Mouse (Mus musculus): ENCODE results near the gene Tctex1d1. TPM values are rescaled to one million over a fixed set of nuclear protein-coding genes. Genes with fewer than 3 reads are reported as not detected.

The Tctex1d1 gene
- total RNA-seq, 2 experiments from 2014 or later = 1.0 to 1.4 TPM

DNA sequence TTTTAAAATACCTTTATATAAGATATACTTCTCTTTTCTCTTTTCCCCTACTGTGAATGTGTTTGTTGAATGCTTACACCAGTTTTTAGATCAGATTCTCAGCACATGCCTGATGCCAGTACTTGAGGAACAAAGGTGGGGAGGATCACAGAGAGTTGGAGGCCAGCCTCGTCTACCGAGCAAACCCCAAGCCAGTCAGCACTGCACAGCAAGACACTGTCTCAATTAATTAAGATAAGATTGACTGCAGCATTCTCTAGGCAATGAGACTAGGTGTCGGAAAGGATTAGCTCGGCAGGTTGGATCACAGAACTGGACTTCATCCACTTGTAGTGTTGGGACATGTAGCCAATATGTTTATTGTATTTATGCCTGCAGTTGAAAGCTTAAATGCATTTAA is 8.9 kb downstream of the Tctex1d1 start:
- DNase-seq = no peak
- intact Hi-C loops (cut with DNase I) = loop anchor here (5.0 to 10.0 kb wide), 3 partner anchors 127 to 360 kb away; partner anchors contain the start of genes Mier1 and Wdr78

GRCm38 (mm10) chr4:102987756-102988155 is 9.3 kb downstream of the Tctex1d1 start:
- intact Hi-C loops (cut with DNase I) = loop anchor here (5.0 to 10.0 kb wide), 3 partner anchors 127 to 360 kb away; partner anchors contain the start of genes Mier1 and Wdr78
- no peak for DNase-seq

DNA sequence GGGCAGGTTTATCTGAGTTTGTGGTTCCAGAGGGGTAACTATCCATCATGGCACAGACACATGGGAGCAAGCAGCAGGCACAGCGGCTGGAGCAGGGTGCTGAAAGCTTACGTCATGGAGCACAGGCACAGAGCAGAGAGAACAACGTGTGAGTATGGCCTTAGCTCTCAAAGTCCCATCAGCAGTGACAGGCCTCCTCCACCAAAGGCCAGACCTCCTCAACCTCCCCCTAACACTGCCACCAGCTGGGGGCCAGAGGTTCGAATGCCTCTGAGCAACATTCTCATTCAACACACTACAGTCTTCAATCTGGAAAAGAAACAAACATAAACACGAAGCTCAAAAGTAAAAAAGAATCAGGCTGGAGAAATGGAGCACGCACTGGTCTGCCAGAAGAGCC is 10.1 kb downstream of the Tctex1d1 start:
- intact Hi-C loops (cut with DNase I) = loop anchor here (5.0 to 10.0 kb wide), 3 partner anchors 126 to 359 kb away; partner anchors contain the start of genes Mier1 and Wdr78
- no peak for DNase-seq

DNA sequence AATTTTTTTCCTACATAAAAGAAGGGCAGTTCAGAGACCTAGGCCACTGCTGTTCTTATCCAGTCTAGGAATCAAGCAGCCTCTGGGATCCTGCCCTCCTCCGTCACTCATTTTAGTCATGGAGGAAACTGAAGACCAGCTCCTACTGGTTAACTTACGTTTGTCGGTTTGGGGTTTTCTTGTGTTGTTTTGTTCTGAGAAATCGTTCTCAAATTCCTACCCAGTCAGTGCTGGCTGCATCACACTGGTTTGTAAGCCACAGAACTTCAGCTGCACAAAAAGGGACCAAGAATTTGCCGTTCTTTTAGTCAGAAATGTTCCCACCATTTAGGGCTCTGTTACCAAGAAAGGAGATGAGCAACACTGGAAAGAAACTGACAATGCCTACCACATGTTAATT is 11.0 kb downstream of the Tctex1d1 start:
- intact Hi-C loops (cut with DNase I) = loop anchor here (5.0 to 10.0 kb wide), 3 partner anchors 125 to 358 kb away; partner anchors contain the start of genes Mier1 and Wdr78
- no peak for DNase-seq

DNA sequence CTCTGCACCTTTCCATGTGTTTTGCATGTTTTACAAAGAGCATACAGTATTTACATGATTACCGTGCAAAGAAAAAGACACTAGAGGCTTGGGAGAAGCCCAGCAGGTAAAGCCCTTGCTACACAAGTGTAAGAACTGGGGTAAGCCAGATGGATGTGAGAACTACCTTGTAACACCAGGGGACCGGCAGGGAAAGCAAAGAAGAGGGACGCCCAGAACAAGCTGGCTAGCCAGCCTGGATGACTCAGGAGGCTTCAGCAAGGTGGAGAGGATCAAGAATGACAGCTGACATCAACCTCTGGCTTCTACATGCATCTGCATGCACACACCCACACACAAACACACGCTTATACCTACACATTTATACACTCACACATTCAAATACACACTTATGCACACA is 11.6 kb downstream of the Tctex1d1 start:
- intact Hi-C loops (cut with DNase I) = no loop called here
- no peak for DNase-seq

DNA sequence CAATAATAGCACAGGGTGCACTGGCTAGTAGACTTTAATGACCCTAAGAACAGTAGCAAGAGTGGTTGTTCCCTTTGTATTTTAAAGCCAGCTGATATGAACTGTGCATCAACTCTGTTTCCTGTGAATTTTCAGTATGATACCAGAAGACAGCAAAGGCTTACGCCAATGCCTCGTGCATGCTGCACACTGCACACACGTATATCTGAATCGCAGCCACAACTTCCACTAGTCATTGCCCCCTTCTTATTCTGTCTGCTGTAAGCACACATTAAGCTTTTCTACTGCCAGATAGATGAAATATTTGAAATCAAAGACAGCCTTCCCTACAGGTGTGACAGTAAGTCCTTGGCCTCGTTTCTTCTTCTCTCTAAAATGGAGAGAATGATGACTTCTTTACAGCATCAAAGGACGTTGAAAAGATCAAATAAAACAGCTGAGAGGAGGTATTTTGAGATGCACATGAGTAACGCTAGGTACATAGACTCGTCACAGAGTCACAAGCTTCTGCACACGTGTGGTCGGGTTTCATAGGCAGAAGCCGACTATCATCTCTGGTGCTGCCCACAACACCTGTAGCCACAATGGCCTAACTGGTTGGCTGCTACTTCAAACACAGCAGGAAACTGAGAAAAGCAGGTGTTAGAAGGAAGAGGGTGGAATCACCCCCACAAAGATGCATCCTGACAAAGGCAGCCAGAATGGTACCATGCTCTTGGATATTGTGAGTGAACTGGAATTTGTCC is 12.4 kb downstream of the Tctex1d1 start:
- no peak for DNase-seq
- intact Hi-C loops (cut with DNase I) = no loop called here

- intact Hi-C loops (cut with DNase I) = no loop called here
- no peak for DNase-seq
These were observed 13.3 kb downstream of the Tctex1d1 start for GRCm38 (mm10) chr4:102991685-102992084.

DNA sequence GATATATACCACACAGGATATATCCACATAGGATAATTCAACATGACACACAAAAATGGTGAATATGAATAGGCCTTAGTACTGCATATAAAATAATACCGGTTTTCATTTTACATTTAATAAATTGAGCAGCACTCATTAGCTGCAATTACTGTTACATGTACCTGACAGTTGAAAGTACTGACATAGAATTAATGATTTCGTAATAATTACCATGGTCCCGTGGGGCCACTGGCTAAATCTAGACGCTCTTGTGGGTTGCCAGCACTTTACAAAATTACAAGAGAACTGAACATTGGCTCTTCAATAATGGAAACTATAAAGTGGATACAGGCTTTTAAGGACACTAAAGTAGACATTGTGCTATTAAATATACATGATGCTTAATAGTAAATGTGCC is 26.3 kb downstream of the Tctex1d1 start:
- no peak for DNase-seq
- intact Hi-C loops (cut with DNase I) = no loop called here

DNA sequence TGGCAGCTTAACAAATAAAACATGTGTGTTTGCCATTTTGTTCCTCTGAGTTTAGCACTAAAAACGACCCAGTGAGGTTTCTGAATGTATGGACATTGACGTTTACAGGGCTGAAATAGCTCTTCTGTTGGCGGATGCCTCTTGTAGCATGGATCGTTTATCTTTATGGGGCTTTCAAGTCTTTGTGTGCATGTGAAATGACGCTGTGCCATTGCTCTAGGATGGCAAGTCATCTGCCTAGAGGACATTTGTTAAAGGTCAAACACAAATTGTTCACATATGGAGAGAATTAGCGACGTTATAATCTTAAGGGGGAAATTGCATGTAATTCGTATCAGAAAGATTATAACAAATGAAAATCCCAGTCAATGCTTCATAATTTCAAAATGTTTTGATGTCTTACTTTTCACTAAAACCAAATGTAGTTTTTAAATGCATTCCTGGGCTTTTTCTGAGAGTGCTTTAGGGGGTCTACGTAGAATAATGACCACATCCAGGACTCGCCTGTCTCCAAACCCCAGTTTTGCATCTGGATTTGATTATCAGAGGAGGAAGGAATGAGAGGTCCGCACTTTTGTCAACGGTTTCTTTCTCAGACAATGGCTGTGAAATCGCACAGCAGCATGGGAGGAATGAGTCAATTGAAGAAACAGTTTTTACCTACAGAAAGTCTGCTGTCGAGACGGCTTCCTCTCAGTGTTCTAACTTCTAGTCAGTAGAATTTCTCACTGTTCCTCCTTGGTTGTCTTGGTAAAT is 27.0 kb downstream of the Tctex1d1 start:
- intact Hi-C loops (cut with DNase I) = no loop called here
- no peak for DNase-seq

GRCm38 (mm10) chr4:103006266-103006665 is 27.9 kb downstream of the Tctex1d1 start:
- intact Hi-C loops (cut with DNase I) = no loop called here
- no peak for DNase-seq

DNA sequence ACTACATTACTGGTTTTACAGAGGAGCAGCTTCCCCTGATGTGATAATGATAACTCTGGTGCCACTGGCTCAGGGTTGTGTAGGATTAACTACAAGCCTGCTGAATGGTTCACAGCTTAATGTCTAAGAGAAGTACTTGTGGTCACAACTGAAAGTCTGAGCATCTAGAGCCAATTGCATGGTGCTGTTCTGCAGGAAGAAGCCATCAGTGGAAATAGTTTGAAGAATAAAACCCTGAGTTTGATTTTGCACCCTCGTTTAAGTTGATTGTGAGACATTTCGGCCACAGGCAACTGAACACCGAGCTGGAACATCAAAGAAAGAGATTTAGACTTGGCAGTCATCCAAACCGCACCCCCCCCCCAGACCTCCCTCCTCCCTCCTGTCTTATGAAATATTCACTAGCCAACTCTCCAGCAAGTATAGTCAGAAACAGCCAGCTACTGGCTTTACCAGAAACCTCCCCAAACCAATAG is 28.6 kb downstream of the Tctex1d1 start:
- DNase-seq = peak; percentile 33
- intact Hi-C loops (cut with DNase I) = no loop called here

- DNase-seq = no peak
- intact Hi-C loops (cut with DNase I) = no loop called here
These were observed 32.3 kb downstream of the Tctex1d1 start for GRCm38 (mm10) chr4:103010734-103011133.

GRCm38 (mm10) chr4:103011823-103012222 is 33.4 kb downstream of the Tctex1d1 start:
- DNase-seq = no peak
- intact Hi-C loops (cut with DNase I) = no loop called here

DNA sequence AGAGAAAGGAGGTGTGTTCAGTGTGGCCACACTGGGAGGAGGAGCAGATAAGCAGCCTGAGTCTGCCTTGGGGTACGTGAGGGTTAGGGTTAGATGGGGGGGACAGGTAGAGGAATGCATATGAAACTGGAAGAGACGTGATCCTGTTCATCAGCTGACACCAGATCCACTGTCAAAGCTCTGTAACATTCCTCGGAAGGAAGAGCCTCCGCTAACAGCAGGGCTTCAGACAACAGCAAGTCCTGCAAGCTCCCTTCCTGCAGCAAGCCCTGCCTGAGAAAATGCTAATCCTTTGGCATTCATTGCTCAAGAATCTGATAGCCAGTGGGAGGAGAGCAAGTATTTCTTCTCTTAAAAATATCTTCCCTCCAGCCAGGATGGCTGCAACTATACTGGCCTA is 35.1 kb downstream of the Tctex1d1 start:
- no peak for DNase-seq
- intact Hi-C loops (cut with DNase I) = no loop called here

GRCm38 (mm10) chr4:103026621-103027020 is 48.2 kb downstream of the Tctex1d1 start, which contains the start of gene Insl5:
TSS of gene Insl5 (minus strand) at chr4:103026842.
- intact Hi-C loops (cut with DNase I) = no loop called here
- DNase-seq = no peak

GRCm38 (mm10) chr4:103027745-103028144 is 49.3 kb downstream of the Tctex1d1 start:
- intact Hi-C loops (cut with DNase I) = no loop called here
- no peak for DNase-seq

- intact Hi-C loops (cut with DNase I) = no loop called here
- DNase-seq = no peak
These were observed 50.0 kb downstream of the Tctex1d1 start for GRCm38 (mm10) chr4:103028177-103029088.

DNA sequence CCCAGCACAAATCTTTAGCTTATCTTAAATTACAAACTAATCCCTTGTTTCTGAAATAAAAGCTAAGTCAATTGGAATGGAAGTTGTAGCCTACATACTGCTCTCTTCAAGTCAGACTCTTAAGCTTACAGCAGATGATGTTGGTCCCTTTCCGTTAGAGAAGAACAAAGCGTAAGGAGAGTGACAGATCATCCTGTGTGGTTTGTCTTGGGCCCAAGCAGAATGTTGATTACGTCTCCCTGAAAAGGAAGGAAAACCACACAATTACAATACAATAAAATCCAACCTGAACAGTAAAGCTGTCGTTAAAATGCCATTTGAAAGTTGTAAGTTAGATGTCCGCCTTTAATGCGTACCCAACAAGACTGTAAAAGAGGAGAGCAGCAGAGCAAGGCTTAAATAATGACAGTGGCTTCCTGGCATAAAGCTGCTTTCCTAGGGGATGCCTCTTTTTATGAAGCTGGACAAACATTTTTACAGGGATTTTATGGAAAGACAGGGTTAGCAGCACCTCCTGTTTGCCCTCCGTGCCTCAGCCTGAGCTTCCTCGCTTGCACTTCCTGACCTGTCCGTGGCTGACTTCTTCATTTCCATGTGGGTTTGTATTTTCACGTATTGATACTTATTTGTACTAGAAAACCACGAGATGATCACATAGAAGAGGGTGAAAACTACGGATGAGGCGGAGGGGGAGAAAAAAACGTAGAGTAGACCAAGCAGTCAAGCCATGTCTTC is 60.9 kb downstream of the Tctex1d1 start:
- DNase-seq = no peak
- intact Hi-C loops (cut with DNase I) = no loop called here

DNA sequence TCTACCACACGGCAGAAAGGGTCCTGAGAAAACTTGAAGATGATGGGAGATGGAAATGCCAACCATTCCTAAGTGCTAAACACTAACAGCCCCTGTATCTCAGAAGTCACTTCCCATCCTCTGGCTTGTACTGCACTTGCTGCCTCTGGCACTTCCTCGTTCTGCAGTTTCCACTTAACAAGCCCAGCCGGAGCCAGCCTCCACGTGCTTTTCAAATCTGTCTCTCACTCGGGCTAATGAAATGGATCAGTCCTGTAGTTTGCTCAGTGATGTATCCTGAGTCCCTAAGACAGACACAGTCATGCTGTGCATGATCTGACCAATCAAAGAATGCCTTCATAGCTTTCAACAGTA is 61.4 kb downstream of the Tctex1d1 start:
- no peak for DNase-seq
- intact Hi-C loops (cut with DNase I) = no loop called here

DNA sequence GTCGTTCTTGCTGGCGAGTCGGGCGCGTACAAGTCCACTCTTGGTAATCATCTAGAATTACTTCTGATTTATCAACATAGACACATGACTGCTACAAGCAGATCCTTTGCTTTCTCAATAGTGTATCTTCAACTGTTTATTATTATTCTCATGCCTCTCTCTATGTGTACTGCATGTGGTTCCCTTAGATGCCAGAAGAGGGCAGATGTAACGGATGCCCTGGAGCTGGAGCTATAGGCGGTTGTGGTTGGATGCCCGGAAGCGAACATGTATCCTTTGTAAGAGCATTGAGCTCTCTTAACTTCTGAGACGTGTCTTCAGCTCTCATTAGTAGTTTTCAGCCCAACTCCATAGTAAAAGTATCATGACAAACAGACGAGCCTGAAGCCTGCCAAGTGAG is 64.6 kb downstream of the Tctex1d1 start:
- intact Hi-C loops (cut with DNase I) = no loop called here
- DNase-seq = no peak

Measured in left cerebral cortex, postnatal 4 days (tissue).